Mouse (Mus musculus) spleen, adult 12 weeks (tissue): Measurements from ENCODE around the gene Zfyve28.

Experiments used
- DNase-seq: peaks from one replicate; pipeline ENCODE4 v3.0.0; 2022; ENCODE audit warnings: low spot score

Gene Zfyve28

DNA sequence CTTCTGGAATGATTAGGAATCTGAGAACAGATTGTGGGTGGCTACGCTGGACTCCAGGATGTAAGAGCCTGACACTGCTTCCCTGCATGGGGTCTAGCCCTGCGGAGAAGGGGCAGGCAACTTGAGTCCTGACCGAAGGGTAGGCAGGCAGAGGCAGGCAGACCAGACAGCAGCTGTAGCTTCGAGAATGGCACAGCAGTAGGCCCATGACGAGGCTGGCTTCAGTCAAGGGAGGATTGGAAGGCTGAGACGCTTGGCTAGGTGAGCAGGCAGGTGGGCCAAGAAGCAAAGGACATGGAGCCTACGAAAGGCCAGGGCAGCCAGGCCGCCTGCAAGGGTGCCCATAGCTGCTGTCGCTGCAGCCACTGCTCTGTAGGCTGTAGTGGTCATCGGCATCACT, 111.6 kb downstream of the Zfyve28 start:
- DNase-seq: no peak

DNA sequence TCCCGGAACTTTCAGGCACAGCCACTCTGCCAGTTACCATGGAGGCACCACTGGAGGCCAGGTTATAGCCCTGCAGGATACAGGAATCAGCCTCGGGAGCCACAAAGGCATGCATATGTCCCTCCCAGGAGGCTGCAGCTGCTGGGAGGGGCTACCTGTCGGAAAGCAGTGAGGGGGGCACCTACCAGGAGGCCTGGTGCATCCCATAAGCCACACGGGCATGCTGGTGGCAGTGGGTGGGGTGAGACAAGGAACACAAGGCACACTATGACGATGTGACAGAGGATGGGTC, 112.9 kb downstream of the Zfyve28 start:
- no peak for DNase-seq

DNA sequence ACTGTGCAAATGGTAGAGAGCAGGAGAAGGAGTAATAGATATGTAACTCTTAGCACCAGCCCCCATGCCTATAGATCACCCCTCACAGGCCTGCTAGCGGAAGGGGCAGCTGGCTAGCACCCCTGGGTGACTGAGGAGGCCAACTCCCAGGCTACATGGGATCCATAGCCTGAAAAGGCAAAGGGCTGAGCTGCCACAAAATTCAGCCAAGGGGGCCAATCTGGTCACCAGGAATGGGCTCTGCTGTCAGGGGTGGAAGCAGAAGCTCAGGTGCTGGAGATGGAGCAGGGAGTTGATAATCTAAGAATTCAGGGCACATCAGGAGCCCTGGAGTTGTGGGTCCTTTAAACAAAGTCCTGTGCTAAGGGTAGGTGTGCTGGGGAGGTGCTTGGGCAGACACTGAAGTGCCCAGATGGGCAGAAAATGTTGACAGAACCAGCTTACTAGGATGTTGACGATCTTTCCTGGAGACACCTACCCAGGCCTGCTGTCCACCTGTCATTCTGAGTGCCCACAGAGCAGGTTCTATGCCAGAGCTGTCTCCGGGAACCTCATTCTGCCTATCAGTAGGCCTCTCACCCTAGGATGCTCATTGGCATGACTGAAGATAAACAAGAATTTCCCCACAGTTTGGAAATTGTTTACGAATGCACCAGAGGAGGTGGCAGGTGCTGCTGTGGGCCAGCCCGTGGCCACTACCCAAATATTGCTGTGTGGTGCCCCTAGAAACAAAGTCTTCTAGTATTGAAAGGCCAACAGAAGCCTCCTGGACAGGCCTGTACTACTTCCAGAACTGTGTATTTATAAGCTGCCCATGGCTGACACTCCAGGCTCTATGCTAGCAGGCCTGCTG, 113.5 kb downstream of the Zfyve28 start:
- no peak for DNase-seq

DNA sequence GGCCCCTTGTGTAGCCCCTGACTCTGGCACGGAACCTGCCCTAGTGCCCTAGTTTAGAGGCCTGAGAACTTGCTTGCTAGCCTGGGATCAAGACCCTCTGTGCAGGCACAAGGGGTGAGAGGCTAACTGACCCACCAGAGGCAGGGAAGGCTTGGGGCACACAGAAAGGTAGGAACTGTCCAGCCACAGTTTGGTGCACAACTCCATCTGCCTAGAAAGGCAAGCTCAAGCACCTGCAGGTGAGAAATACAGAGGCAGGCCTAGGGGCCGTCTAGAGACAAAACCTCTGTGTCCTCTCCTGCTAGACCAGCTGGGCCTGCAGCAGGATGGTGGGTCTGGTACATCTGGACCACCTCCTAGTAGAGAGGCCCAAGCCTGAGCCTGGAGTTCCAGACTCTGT, 114.2 kb downstream of the Zfyve28 start:
- no peak for DNase-seq

DNA sequence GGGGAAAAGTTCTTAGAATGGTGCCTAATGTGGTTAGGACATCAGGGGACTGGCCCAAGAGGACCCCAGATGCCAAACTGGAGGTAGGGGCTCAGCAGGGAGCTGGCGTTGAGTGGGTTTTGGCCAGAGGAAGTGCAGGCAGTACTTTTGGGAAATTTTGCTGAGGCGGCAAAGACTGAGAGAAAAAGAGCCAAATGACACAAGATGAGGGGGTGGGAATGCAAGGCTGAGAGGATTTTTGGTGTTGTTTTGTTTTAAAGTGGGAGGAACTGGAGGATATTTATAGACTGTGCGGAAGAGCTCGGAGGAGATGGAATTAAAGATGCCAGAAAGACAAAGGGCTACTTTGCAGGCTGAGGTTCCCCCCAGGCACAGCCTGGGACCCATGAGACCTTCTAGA, 117.5 kb downstream of the Zfyve28 start:
- DNase-seq: no peak

DNA sequence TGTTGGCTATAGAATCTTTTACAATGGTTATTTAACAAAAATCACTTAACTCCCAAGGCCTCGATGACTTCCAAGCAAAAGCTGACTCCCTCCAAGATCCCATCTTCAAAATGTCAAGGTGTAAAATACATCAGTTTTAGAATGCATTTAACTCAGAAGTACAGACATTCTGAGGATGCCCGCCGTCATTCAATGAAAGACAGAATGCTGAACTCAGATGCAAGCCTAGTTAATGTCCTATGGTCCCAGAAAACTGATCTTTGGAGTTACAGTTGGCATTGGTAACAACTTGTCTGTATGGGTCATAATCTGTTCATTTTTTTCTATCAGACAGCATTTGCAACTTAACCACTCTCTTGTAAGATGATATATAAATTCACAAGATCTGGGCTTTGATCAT, 118.3 kb downstream of the Zfyve28 start:
- no peak for DNase-seq

DNA sequence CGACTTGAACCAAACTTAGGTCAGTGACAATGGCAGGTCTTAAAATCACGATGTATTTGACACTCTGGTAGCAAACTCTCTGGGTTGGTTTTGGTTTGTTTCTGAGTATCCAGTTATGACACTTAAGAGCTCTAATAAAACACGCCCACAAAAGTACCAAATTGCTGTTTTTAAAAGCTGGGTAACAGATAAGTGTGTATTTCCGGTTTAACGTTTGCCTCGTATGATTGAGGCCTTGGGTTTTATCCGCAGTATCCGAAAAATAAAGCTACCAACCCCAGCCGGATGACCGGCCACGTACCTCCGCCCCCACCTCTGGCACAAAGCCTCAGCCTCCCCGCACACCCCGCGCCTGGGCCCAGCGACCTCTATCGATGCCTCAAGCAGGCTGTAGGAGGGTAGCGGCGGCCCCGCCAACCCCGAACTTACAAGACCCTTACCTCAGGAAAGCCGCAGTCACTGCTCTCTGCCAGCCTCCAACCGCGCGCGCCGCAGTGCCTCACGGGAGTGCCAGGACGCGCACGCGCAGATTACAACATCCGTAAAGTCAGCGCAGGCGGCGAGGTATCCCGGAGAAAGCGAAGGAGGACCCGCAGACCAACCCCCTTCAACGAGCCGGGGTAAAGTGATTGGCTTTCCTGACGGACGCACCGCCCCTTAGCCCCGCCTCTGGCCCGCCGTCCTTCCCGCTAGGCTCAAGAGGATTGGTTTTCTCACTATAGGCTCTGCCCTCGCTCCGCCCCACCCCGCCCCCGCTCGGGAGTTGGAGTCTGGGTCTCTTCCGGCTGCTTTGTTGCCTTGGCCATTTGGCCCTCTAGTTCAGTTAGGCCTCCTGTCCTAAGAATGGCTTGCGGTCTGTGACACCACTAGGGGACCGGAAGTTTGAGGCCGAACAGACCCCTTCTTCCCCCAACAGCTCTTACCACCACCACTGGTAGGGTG, 119.0 kb downstream of the Zfyve28 start, which contains the start of the genes Poln and Haus3:
Gene Poln (minus strand): TSS at position 499 of the 942 bp plus-strand sequence.
Gene Haus3 (minus strand): TSS at position 578 of the 942 bp plus-strand sequence.
- peak; percentile 94 for DNase-seq

DNA sequence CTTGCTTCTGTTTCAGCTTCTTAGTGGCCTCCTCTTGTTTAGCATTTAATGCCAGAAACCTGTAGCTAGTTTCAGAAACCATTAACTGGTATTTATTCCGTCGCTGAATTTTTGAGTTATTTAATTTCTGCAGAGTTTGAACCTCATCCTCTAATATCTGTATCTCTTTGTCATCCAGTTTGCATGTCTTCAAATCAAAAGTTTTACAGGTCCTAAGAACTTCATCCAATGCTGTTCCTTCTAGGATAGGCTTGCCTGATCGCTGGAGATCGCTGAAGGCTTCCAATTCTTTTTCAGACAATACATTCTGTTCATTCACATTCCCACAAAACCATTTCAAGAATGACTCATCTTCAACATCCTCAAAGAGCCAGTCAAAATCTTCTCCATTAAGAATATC, 120.4 kb downstream of the Zfyve28 start:
- DNase-seq: no peak

DNA sequence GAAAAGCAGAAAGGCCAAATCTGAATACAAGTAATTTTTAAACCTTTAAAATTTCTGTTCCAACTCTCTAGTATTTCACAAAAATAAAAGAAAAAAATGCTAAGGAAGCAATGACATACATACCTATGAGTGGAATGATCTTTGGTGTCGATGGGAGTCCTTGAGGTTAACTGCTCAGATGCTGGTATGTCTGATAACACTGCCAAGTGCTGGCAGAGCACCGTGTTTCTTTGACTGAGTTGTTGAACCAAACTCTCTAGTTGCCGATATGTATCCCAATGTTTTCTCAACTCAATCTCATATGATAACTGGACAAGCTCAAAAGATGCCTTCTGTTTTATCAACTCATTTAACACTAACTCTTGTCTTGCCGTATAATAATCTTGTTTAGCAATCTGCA, 122.5 kb downstream of the Zfyve28 start:
- DNase-seq: no peak

DNA sequence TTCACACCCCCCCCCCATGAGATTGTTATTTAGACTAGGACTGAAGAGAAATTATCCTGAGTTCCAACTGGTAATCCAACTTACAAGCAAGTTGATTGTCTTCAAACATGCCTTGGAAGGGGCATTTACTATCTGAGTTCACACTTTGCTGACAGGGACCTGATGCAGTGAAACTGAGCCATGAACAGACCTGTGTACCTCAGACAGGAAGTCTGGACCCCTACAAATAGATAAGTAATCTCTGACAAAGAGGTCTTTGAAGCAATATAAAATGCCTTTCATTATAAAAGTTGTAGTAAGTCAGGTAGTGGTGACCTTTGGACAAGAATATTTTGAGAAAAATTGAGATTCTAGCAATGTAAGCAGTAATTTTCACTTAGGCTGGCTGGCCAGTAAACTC, 139.8 kb downstream of the Zfyve28 start:
- DNase-seq: no peak

DNA sequence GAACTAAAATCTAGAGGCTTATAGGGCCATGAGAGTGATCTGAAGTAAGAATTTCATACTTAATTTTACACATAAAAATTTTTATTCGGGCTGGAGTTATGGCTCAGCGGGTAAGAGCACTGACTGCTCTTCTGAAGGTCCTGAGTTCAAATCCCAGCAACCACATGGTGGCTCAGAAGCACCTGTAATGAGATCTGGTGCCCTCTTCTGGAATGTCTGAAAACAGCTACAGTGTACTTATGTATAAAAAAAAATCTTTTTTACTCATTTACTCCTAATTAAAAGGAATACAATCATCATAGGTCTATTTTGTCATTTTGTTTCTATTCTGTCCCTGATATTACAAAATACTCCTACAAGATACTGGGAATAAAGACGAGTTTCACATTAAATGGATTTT, 140.7 kb downstream of the Zfyve28 start:
- DNase-seq: no peak
